Mouse (Mus musculus): ENCODE results near the gene Rnf180. TPM values are rescaled to one million over a fixed set of nuclear protein-coding genes. Genes with fewer than 3 reads are reported as not detected.
A peak's percentile ranks its signal among the peaks of the same experiment; 100 is the strongest.

The Rnf180 gene
- polyA plus RNA-seq, 1 experiment from 2014 or later, result 5.9 TPM

- H3K4me3 ChIP-seq (ENCODE audit: low read depth, low read length), result no peak overlapping the region
- ATAC-seq (ENCODE audit: insufficient number of reproducible peaks, insufficient read depth, low FRiP score, low read depth), result no peak
- no peak overlapping the region for H3K4me2 ChIP-seq (replicated peaks; ENCODE audit: low read depth, low read length)
- WGBS, result 88% methylated on average over 5 of the region's 5 CpGs
- no peaks in the 10 kb centered on the region for H3K4me1 ChIP-seq (ENCODE audit: control insufficient read depth, insufficient read depth, low read length)
- no peaks in the 10 kb centered on the region for H3K36me3 ChIP-seq (ENCODE audit: control insufficient read depth, insufficient read depth, low read length)
- H3K9ac ChIP-seq (replicated peaks; ENCODE audit: low read depth, low read length), result no peak overlapping the region
- no peaks in the 10 kb centered on the region for H3K9me3 ChIP-seq (ENCODE audit: control insufficient read depth, low read depth, low read length)
- no peaks in the 10 kb centered on the region for H3K27me3 ChIP-seq (ENCODE audit: control insufficient read depth, insufficient read depth, low read length)
- H3K27ac ChIP-seq (ENCODE audit: low read length), result no peak overlapping the region
Observed at GRCm38 (mm10) chr13:105180781-105181180, 113.8 kb downstream of the Rnf180 start.

- Histone ChIP-seq H3K9me3 (ENCODE audit: control insufficient read depth, low read depth, low read length) (no peaks in the 10 kb centered on the region), H3K27me3 (ENCODE audit: control insufficient read depth, insufficient read depth, low read length) (no peaks in the 10 kb centered on the region), H3K4me2 (replicated peaks; ENCODE audit: low read depth, low read length) (no peak overlapping the region), H3K4me3 (ENCODE audit: low read depth, low read length) (no peak overlapping the region), H3K9ac (replicated peaks; ENCODE audit: low read depth, low read length) (no peak overlapping the region), H3K4me1 (ENCODE audit: control insufficient read depth, insufficient read depth, low read length) (no peaks in the 10 kb centered on the region), H3K36me3 (ENCODE audit: control insufficient read depth, insufficient read depth, low read length) (no peaks in the 10 kb centered on the region), H3K27ac (ENCODE audit: low read length) (no peak overlapping the region)
- no peak for ATAC-seq (ENCODE audit: insufficient number of reproducible peaks, insufficient read depth, low FRiP score, low read depth)
- WGBS, result 61% methylated on average over 6 of the region's 6 CpGs
Observed at GRCm38 (mm10) chr13:105165441-105165840, 129.2 kb downstream of the Rnf180 start.

- Histone ChIP-seq H3K9me3 (ENCODE audit: control insufficient read depth, low read depth, low read length) (no peaks in the 10 kb centered on the region), H3K36me3 (ENCODE audit: control insufficient read depth, insufficient read depth, low read length) (no peaks in the 10 kb centered on the region), H3K4me1 (ENCODE audit: control insufficient read depth, insufficient read depth, low read length) (no peaks in the 10 kb centered on the region), H3K27ac (ENCODE audit: low read length) (no peak overlapping the region), H3K9ac (replicated peaks; ENCODE audit: low read depth, low read length) (no peak overlapping the region), H3K4me2 (replicated peaks; ENCODE audit: low read depth, low read length) (no peak overlapping the region), H3K27me3 (ENCODE audit: control insufficient read depth, insufficient read depth, low read length) (no peaks in the 10 kb centered on the region), H3K4me3 (ENCODE audit: low read depth, low read length) (no peak overlapping the region)
- WGBS, result 58% methylated on average over 4 of the region's 4 CpGs
- ATAC-seq (ENCODE audit: insufficient number of reproducible peaks, insufficient read depth, low FRiP score, low read depth), result no peak
Observed at GRCm38 (mm10) chr13:105153955-105154354, 140.7 kb downstream of the Rnf180 start.

- WGBS, result 76% methylated on average over 3 of the region's 3 CpGs
- Histone ChIP-seq H3K27ac (ENCODE audit: low read length) (no peak overlapping the region), H3K4me3 (ENCODE audit: low read depth, low read length) (no peak overlapping the region), H3K9me3 (ENCODE audit: control insufficient read depth, low read depth, low read length) (no peaks in the 10 kb centered on the region), H3K36me3 (ENCODE audit: control insufficient read depth, insufficient read depth, low read length) (no peaks in the 10 kb centered on the region), H3K4me1 (ENCODE audit: control insufficient read depth, insufficient read depth, low read length) (no peaks in the 10 kb centered on the region), H3K27me3 (ENCODE audit: control insufficient read depth, insufficient read depth, low read length) (no peaks in the 10 kb centered on the region), H3K9ac (replicated peaks; ENCODE audit: low read depth, low read length) (no peak overlapping the region), H3K4me2 (replicated peaks; ENCODE audit: low read depth, low read length) (no peak overlapping the region)
- no peak for ATAC-seq (ENCODE audit: insufficient number of reproducible peaks, insufficient read depth, low FRiP score, low read depth)
Observed at GRCm38 (mm10) chr13:105150006-105150405, 144.6 kb downstream of the Rnf180 start.

- Histone ChIP-seq H3K27ac (ENCODE audit: low read length) (no peak overlapping the region), H3K27me3 (ENCODE audit: control insufficient read depth, insufficient read depth, low read length) (no peaks in the 10 kb centered on the region), H3K9me3 (ENCODE audit: control insufficient read depth, low read depth, low read length) (no peaks in the 10 kb centered on the region), H3K4me1 (ENCODE audit: control insufficient read depth, insufficient read depth, low read length) (no peaks in the 10 kb centered on the region), H3K36me3 (ENCODE audit: control insufficient read depth, insufficient read depth, low read length) (no peaks in the 10 kb centered on the region), H3K9ac (replicated peaks; ENCODE audit: low read depth, low read length) (no peak overlapping the region), H3K4me2 (replicated peaks; ENCODE audit: low read depth, low read length) (no peak overlapping the region), H3K4me3 (ENCODE audit: low read depth, low read length) (no peak overlapping the region)
- no peak for ATAC-seq (ENCODE audit: insufficient number of reproducible peaks, insufficient read depth, low FRiP score, low read depth)
- 81% methylated on average over 4 of the region's 4 CpGs for WGBS
Observed at GRCm38 (mm10) chr13:105147795-105148418, 146.7 kb downstream of the Rnf180 start.

GRCm38 (mm10) chr13:105146827-105147226, 147.8 kb downstream of the Rnf180 start:
- 33% methylated on average over 1 of the region's 1 CpGs for WGBS
- Histone ChIP-seq H3K4me2 (replicated peaks; ENCODE audit: low read depth, low read length) (no peak overlapping the region), H3K4me3 (ENCODE audit: low read depth, low read length) (no peak overlapping the region), H3K27me3 (ENCODE audit: control insufficient read depth, insufficient read depth, low read length) (no peaks in the 10 kb centered on the region), H3K9ac (replicated peaks; ENCODE audit: low read depth, low read length) (no peak overlapping the region), H3K4me1 (ENCODE audit: control insufficient read depth, insufficient read depth, low read length) (no peaks in the 10 kb centered on the region), H3K36me3 (ENCODE audit: control insufficient read depth, insufficient read depth, low read length) (no peaks in the 10 kb centered on the region), H3K27ac (ENCODE audit: low read length) (no peak overlapping the region), H3K9me3 (ENCODE audit: control insufficient read depth, low read depth, low read length) (no peaks in the 10 kb centered on the region)
- no peak for ATAC-seq (ENCODE audit: insufficient number of reproducible peaks, insufficient read depth, low FRiP score, low read depth)

GRCm38 (mm10) chr13:105139881-105140280, 154.7 kb downstream of the Rnf180 start:
- Histone ChIP-seq H3K27ac (ENCODE audit: low read length) (no peak overlapping the region), H3K4me1 (ENCODE audit: control insufficient read depth, insufficient read depth, low read length) (no peaks in the 10 kb centered on the region), H3K36me3 (ENCODE audit: control insufficient read depth, insufficient read depth, low read length) (no peaks in the 10 kb centered on the region), H3K4me2 (replicated peaks; ENCODE audit: low read depth, low read length) (no peak overlapping the region), H3K9ac (replicated peaks; ENCODE audit: low read depth, low read length) (no peak overlapping the region), H3K9me3 (ENCODE audit: control insufficient read depth, low read depth, low read length) (no peaks in the 10 kb centered on the region), H3K27me3 (ENCODE audit: control insufficient read depth, insufficient read depth, low read length) (no peaks in the 10 kb centered on the region), H3K4me3 (ENCODE audit: low read depth, low read length) (no peak overlapping the region)
- ATAC-seq (ENCODE audit: insufficient number of reproducible peaks, insufficient read depth, low FRiP score, low read depth), result peak; percentile 87
- WGBS, result 54% methylated on average over 4 of the region's 4 CpGs

GRCm38 (mm10) chr13:105134397-105134796, 160.2 kb downstream of the Rnf180 start:
- WGBS, result 44% methylated on average over 5 of the region's 5 CpGs
- Histone ChIP-seq H3K9ac (replicated peaks; ENCODE audit: low read depth, low read length) (no peak overlapping the region), H3K9me3 (ENCODE audit: control insufficient read depth, low read depth, low read length) (no peaks in the 10 kb centered on the region), H3K4me1 (ENCODE audit: control insufficient read depth, insufficient read depth, low read length) (no peaks in the 10 kb centered on the region), H3K27me3 (ENCODE audit: control insufficient read depth, insufficient read depth, low read length) (no peaks in the 10 kb centered on the region), H3K4me3 (ENCODE audit: low read depth, low read length) (no peak overlapping the region), H3K36me3 (ENCODE audit: control insufficient read depth, insufficient read depth, low read length) (no peaks in the 10 kb centered on the region), H3K4me2 (replicated peaks; ENCODE audit: low read depth, low read length) (no peak overlapping the region), H3K27ac (ENCODE audit: low read length) (no peak overlapping the region)
- no peak for ATAC-seq (ENCODE audit: insufficient number of reproducible peaks, insufficient read depth, low FRiP score, low read depth)

- H3K27ac ChIP-seq (ENCODE audit: low read length), result no peak overlapping the region
- H3K9ac ChIP-seq (replicated peaks; ENCODE audit: low read depth, low read length), result no peak overlapping the region
- H3K4me2 ChIP-seq (replicated peaks; ENCODE audit: low read depth, low read length), result no peak overlapping the region
- no peaks in the 10 kb centered on the region for H3K27me3 ChIP-seq (ENCODE audit: control insufficient read depth, insufficient read depth, low read length)
- WGBS, result 85% methylated on average over 2 of the region's 2 CpGs
- no peak overlapping the region for H3K4me3 ChIP-seq (ENCODE audit: low read depth, low read length)
- no peaks in the 10 kb centered on the region for H3K9me3 ChIP-seq (ENCODE audit: control insufficient read depth, low read depth, low read length)
- H3K36me3 ChIP-seq (ENCODE audit: control insufficient read depth, insufficient read depth, low read length), result no peaks in the 10 kb centered on the region
- H3K4me1 ChIP-seq (ENCODE audit: control insufficient read depth, insufficient read depth, low read length), result no peaks in the 10 kb centered on the region
- no peak for ATAC-seq (ENCODE audit: insufficient number of reproducible peaks, insufficient read depth, low FRiP score, low read depth)
Observed at GRCm38 (mm10) chr13:105132776-105133175, 161.8 kb downstream of the Rnf180 start.

All from stomach, embryonic 14.5 days (tissue).